Mouse (Mus musculus): ENCODE results near the gene Rin1. TPM values are rescaled to one million over a fixed set of nuclear protein-coding genes. Genes with fewer than 3 reads are reported as not detected.

Gene Rin1
- polyA plus RNA-seq, 1 experiment from 2014 or later, result 4.8 TPM

DNA sequence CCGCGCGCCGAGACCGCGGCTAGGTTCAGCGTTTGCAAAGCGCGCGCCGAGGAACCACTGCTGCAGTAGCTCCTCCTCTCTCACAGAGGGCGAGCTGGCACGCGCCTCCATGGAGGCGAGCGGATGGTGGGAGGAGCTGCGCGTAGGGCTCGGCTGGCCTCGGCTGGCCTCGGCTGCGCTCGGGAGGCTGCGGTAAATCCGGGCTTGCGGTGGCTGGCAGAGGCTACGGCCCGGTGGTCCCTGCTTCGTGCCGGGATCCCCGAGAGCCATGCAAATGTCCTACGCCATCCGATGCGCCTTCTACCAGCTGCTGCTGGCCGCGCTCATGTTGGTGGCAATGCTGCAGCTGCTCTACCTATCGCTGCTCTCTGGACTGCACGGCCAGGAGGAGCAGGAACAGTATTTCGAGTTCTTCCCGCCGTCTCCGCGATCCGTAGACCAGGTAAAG is 11.5 kb upstream of the Rin1 start, which contains the start of the genes B4gat1 and AC124502.3:
B4gat1 (plus strand) TSS at position 118 of the 448 bp plus-strand sequence.
AC124502.3 (plus strand) TSS at position 183 of the 448 bp plus-strand sequence.
- Histone ChIP-seq H3K4me3 (ENCODE audit: low read length) (peak within 1 kb of the TSS; percentile 80), H3K4me1 (ENCODE audit: control insufficient read depth, insufficient read depth, low read length) (peaks cover 24% of the 10 kb centered on the region), H3K27ac (ENCODE audit: low read depth, low read length) (peak within 1 kb of the TSS; percentile 88), H3K9ac (ENCODE audit: low read depth, low read length) (peak within 1 kb of the TSS; percentile 91), H3K36me3 (ENCODE audit: control insufficient read depth, insufficient read depth, low read length) (no peaks in the 10 kb centered on the region), H3K27me3 (ENCODE audit: control insufficient read depth, insufficient read depth, low read length) (no peaks in the 10 kb centered on the region), H3K4me2 (replicated peaks; ENCODE audit: low read depth, low read length) (peak within 1 kb of the TSS; percentile 99), H3K9me3 (ENCODE audit: control insufficient read depth, low read length) (no peaks in the 10 kb centered on the region)
- ATAC-seq (ENCODE audit: low FRiP score, low TSS enrichment), result peak; percentile 88
- under 1% methylated on average over 44 of the region's 44 CpGs for WGBS

DNA sequence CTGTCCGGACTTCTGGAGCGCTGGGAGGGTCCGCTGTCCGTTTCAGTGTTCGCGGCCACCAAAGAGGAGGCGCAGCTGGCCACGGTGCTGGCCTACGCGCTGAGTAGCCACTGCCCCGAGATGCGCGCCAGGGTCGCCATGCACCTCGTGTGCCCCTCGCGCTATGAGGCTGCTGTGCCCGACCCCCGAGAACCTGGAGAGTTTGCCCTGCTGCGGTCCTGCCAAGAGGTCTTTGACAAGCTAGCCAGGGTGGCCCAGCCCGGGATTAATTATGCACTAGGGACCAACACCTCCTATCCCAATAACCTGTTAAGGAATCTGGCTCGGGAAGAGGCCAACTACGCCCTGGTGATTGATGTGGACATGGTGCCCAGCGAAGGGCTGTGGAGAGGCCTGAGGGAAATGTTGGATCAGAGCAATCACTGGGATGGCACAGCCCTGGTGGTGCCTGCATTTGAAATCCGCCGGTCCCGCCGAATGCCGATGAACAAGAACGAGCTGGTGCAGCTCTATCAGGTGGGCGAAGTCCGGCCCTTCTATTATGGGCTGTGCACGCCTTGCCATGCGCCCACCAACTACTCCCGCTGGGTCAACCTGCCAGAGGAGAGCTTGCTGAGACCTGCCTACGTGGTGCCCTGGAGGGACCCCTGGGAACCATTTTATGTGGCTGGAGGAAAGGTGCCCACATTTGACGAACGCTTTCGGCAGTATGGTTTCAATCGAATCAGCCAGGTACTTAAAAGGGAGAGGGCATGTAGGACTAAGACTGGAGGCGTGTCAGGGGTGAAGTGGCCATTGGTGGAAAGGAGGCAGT is 10.8 kb upstream of the Rin1 start:
- peak overlapping the region; percentile 59; the same call in 1 of the 2 replicates for H3K27ac ChIP-seq (ENCODE audit: low read depth, low read length)
- peak overlapping the region; percentile 91 for H3K9ac ChIP-seq (ENCODE audit: low read depth, low read length)
- H3K9me3 ChIP-seq (ENCODE audit: control insufficient read depth, low read length), result no peaks in the 10 kb centered on the region
- peak overlapping the region; percentile 99 for H3K4me2 ChIP-seq (replicated peaks; ENCODE audit: low read depth, low read length)
- peaks cover 24% of the 10 kb centered on the region for H3K4me1 ChIP-seq (ENCODE audit: control insufficient read depth, insufficient read depth, low read length)
- peak overlapping the region; percentile 80 for H3K4me3 ChIP-seq (ENCODE audit: low read length)
- WGBS, result 12% methylated on average over 41 of the region's 41 CpGs
- H3K27me3 ChIP-seq (ENCODE audit: control insufficient read depth, insufficient read depth, low read length), result no peaks in the 10 kb centered on the region
- H3K36me3 ChIP-seq (ENCODE audit: control insufficient read depth, insufficient read depth, low read length), result no peaks in the 10 kb centered on the region
- no peak; the same call in 1 of the 2 replicates for ATAC-seq (ENCODE audit: low FRiP score, low TSS enrichment)

DNA sequence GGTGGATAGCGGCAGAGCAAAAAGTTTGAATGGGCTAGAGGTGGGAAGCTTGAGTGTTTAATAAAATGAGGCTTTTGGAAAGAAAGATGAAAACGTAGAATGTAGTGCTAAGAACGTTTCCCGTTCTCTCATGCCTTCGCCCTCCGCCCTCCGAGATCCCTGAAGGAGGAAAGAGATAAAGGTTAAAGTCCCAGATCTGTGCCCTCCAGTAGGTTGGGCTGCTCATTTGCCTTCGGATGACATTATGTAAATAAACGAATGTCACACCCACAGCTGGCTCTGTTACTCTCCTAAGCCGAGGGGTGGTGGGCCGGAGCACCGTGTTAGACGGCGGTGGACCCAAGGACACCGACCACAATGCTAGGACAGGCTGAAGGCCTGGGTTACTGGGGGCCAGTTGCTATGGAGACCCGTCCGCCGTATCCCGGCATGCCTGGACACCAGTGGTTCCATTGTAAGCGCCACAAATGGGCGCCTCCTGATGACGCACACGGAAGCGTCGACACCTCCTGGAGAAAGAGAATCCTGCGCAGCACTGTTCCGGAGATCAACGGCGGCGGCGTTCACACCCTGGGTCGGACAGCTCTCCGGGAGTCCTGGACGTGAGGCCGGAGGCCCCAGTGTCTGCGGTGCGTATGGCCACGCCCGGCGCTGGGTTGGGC is 9.3 kb upstream of the Rin1 start, which contains the start of gene Brms1:
Brms1 (plus strand) TSS at position 493 of the 662 bp plus-strand sequence.
- WGBS, result 7% methylated on average over 40 of the region's 40 CpGs
- Histone ChIP-seq H3K36me3 (ENCODE audit: control insufficient read depth, insufficient read depth, low read length) (no peaks in the 10 kb centered on the region), H3K4me1 (ENCODE audit: control insufficient read depth, insufficient read depth, low read length) (peaks cover 24% of the 10 kb centered on the region), H3K27ac (ENCODE audit: low read depth, low read length) (peak within 1 kb of the TSS; percentile 25; the same call in 1 of the 2 replicates), H3K9ac (ENCODE audit: low read depth, low read length) (peak within 1 kb of the TSS; percentile 75), H3K4me2 (replicated peaks; ENCODE audit: low read depth, low read length) (peak within 1 kb of the TSS; percentile 99), H3K4me3 (ENCODE audit: low read length) (peak within 1 kb of the TSS; percentile 80), H3K27me3 (ENCODE audit: control insufficient read depth, insufficient read depth, low read length) (no peaks in the 10 kb centered on the region), H3K9me3 (ENCODE audit: control insufficient read depth, low read length) (no peaks in the 10 kb centered on the region)
- peak; percentile 72 for ATAC-seq (ENCODE audit: low FRiP score, low TSS enrichment)

DNA sequence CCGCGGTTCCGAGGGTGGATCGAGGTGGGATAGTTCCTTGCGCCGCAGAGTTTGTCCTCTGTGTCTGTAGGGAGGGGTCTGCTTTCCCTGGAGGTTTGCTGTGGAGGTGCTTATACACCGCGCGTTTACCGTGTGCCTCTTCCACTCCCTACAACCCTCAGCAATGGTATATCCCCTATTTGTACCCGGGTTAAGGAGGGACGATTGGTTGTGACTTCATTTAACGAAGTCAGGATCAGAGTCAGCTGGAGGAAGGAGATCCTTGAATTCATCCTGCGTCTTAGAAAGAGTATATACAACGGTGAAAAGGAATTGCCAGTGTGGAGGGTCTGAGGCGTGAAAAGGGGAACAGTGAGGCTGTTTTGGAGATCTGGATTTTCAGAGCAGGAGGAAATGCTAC is 8.7 kb upstream of the Rin1 start:
- H3K4me2 ChIP-seq (replicated peaks; ENCODE audit: low read depth, low read length), result peak overlapping the region; percentile 99
- H3K9me3 ChIP-seq (ENCODE audit: control insufficient read depth, low read length), result no peaks in the 10 kb centered on the region
- peaks cover 24% of the 10 kb centered on the region for H3K4me1 ChIP-seq (ENCODE audit: control insufficient read depth, insufficient read depth, low read length)
- no peaks in the 10 kb centered on the region for H3K27me3 ChIP-seq (ENCODE audit: control insufficient read depth, insufficient read depth, low read length)
- H3K36me3 ChIP-seq (ENCODE audit: control insufficient read depth, insufficient read depth, low read length), result peaks cover 5% of the 10 kb centered on the region
- H3K27ac ChIP-seq (ENCODE audit: low read depth, low read length), result peak overlapping the region; percentile 25; the same call in 1 of the 2 replicates
- H3K9ac ChIP-seq (ENCODE audit: low read depth, low read length), result peak overlapping the region; percentile 75
- whole genome bisulfite sequencing, result 3% methylated on average over 16 of the region's 16 CpGs
- ATAC-seq (ENCODE audit: low FRiP score, low TSS enrichment), result peak; percentile 5; the same call in 1 of the 2 replicates
- peak overlapping the region; percentile 80 for H3K4me3 ChIP-seq (ENCODE audit: low read length)

DNA sequence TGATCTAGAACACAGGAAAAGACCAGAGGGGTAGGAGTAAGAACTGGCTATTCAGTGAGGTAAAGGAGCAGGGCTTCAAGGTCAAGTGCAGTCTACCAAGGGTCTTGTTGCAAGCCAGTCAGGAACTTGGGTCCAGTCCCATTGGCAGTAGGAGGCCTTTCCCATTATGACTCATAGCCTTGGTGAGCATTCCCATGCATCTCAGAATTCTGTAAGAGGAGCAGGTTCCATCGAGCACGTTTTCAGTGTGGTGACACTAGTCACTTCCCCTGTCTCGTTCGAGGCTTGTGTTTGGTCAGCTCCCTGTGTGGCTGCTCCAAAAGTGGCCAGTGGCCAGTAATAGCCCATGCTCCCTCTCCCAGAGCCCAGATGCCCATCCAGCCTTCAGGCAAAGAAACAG is 4.8 kb upstream of the Rin1 start:
- Histone ChIP-seq H3K9me3 (ENCODE audit: control insufficient read depth, low read length) (no peaks in the 10 kb centered on the region), H3K4me2 (replicated peaks; ENCODE audit: low read depth, low read length) (no peak overlapping the region), H3K9ac (ENCODE audit: low read depth, low read length) (no peak overlapping the region), H3K27me3 (ENCODE audit: control insufficient read depth, insufficient read depth, low read length) (no peaks in the 10 kb centered on the region), H3K4me1 (ENCODE audit: control insufficient read depth, insufficient read depth, low read length) (peaks cover 15% of the 10 kb centered on the region), H3K36me3 (ENCODE audit: control insufficient read depth, insufficient read depth, low read length) (peaks cover 23% of the 10 kb centered on the region), H3K27ac (ENCODE audit: low read depth, low read length) (no peak overlapping the region), H3K4me3 (ENCODE audit: low read length) (no peak overlapping the region)
- 79% methylated on average over 4 of the region's 4 CpGs for WGBS
- no peak for ATAC-seq (ENCODE audit: low FRiP score, low TSS enrichment)

DNA sequence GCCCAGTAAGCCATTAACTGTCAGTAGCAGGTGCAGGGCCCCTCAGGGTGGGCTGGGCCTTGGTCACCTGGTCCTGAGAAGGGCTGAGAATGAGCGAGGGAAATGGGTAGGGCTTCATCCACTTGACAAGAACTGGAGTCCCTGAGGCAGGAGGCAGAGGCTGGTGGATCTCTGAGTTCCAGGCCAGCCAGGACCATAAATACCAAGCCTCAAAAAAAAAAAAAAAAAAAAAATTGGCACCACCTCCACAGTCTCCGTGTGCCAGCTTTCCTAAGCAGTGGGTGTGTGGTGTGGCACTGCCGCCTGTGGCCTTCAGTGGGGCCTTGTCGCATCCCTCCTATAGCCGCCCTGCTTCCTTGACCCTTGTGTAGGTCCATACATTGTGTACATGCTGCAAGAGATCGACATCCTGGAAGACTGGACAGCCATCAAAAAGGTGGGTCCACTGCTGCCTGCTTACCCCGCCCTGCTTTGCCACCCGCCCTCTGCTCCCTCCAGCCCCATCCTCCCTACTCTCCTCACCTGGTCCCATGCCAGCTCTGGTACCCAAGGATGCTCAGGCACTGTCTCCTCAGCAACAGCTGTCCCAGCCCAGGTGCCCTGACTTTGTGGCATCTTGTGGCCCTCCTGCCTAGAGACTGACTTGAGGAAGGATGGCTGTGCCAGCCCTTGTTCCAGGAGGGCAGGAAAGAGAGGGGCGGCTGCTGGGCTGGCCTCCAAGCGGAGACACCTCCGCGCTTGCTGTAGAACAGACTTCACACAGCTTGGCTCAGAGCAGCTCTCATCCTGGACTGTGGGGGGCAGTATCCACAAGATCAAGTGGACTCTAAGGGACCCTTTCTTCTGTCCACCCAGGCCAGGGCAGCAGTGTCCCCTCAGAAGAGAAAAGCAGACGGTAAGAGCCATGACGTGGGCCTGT is 1.9 kb upstream of the Rin1 start:
- 89% methylated on average over 14 of the region's 14 CpGs for WGBS
- Histone ChIP-seq H3K36me3 (ENCODE audit: control insufficient read depth, insufficient read depth, low read length) (peaks cover 23% of the 10 kb centered on the region), H3K9me3 (ENCODE audit: control insufficient read depth, low read length) (no peaks in the 10 kb centered on the region), H3K4me3 (ENCODE audit: low read length) (no peak overlapping the region), H3K4me2 (replicated peaks; ENCODE audit: low read depth, low read length) (no peak overlapping the region), H3K9ac (ENCODE audit: low read depth, low read length) (no peak overlapping the region), H3K27me3 (ENCODE audit: control insufficient read depth, insufficient read depth, low read length) (peaks cover 21% of the 10 kb centered on the region), H3K4me1 (ENCODE audit: control insufficient read depth, insufficient read depth, low read length) (peaks cover 25% of the 10 kb centered on the region), H3K27ac (ENCODE audit: low read depth, low read length) (no peak overlapping the region)
- no peak for ATAC-seq (ENCODE audit: low FRiP score, low TSS enrichment)

DNA sequence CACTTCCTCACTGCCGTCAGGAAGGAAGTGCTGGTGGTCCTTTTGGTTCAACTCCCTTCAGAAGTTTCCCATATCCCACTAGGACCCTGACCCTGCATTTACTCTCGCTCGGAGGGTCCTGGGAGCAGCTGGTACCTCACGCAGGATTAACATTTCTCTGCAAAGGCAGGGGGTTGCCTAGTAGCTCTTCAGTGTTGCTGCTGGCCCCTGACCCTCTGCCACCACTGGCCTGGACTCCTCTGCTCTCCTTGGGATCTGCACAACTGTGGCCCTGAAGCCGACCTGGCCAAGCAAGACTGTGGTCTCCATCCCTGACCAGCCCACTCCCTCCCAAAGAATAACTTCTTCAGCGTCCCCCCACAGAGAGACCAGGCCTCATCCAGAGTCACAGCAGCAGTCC is 956 bp upstream of the Rin1 start:
- no peak overlapping the region for H3K9ac ChIP-seq (ENCODE audit: low read depth, low read length)
- H3K4me1 ChIP-seq (ENCODE audit: control insufficient read depth, insufficient read depth, low read length), result peaks cover 25% of the 10 kb centered on the region
- H3K4me3 ChIP-seq (ENCODE audit: low read length), result no peak overlapping the region
- H3K4me2 ChIP-seq (replicated peaks; ENCODE audit: low read depth, low read length), result no peak overlapping the region
- no peak for ATAC-seq (ENCODE audit: low FRiP score, low TSS enrichment)
- WGBS, result 85% methylated on average over 6 of the region's 6 CpGs
- no peaks in the 10 kb centered on the region for H3K9me3 ChIP-seq (ENCODE audit: control insufficient read depth, low read length)
- H3K27me3 ChIP-seq (ENCODE audit: control insufficient read depth, insufficient read depth, low read length), result peaks cover 25% of the 10 kb centered on the region
- H3K36me3 ChIP-seq (ENCODE audit: control insufficient read depth, insufficient read depth, low read length), result peaks cover 23% of the 10 kb centered on the region
- no peak overlapping the region for H3K27ac ChIP-seq (ENCODE audit: low read depth, low read length)

DNA sequence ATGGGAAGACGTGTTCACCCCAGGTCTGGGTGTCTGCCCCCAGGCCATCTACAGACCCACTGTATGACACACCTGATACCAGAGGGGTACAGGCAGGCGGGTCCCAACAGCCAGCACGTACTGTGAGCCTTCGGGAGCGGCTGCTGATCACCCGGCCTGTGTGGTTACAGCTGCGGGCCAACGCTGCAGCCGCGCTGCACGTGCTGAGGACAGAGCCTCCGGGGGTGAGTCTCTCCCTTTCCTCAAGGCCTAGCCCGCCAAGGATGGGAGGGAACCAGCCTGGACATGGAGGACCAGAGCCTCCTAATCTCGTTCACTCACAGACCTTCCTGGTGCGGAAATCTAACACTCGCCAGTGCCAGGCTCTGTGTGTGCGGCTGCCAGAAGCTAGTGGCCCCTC is 750 bp downstream of the Rin1 start:
- peaks cover 25% of the 10 kb centered on the region for H3K27me3 ChIP-seq (ENCODE audit: control insufficient read depth, insufficient read depth, low read length)
- WGBS, result 13% methylated on average over 17 of the region's 17 CpGs
- H3K27ac ChIP-seq (ENCODE audit: low read depth, low read length), result no peak overlapping the region
- peaks cover 26% of the 10 kb centered on the region for H3K4me1 ChIP-seq (ENCODE audit: control insufficient read depth, insufficient read depth, low read length)
- H3K9ac ChIP-seq (ENCODE audit: low read depth, low read length), result peak overlapping the region; percentile 44; the same call in 1 of the 2 replicates
- ATAC-seq (ENCODE audit: low FRiP score, low TSS enrichment), result peak; percentile 13; the same call in 1 of the 2 replicates
- peaks cover 23% of the 10 kb centered on the region for H3K36me3 ChIP-seq (ENCODE audit: control insufficient read depth, insufficient read depth, low read length)
- peak overlapping the region; percentile 36 for H3K4me2 ChIP-seq (replicated peaks; ENCODE audit: low read depth, low read length)
- peak overlapping the region; percentile 29; the same call in 1 of the 2 replicates for H3K4me3 ChIP-seq (ENCODE audit: low read length)
- H3K9me3 ChIP-seq (ENCODE audit: control insufficient read depth, low read length), result no peaks in the 10 kb centered on the region

All from kidney, embryonic 14.5 days (tissue).